Mouse (Mus musculus): ENCODE data around the gene Akr1b10.
"Not testable (repeated sequence)": the region's sequence is repeated elsewhere in the genome, so short reads cannot be mapped to it uniquely, and the experiment has no call there.

Gene Akr1b10

GRCm38 (mm10) chr6:34371700-34372351 is 12.2 kb upstream of the Akr1b10 start:
- DNase-seq (ENCODE audit: low read depth), result peak; percentile 91

DNA sequence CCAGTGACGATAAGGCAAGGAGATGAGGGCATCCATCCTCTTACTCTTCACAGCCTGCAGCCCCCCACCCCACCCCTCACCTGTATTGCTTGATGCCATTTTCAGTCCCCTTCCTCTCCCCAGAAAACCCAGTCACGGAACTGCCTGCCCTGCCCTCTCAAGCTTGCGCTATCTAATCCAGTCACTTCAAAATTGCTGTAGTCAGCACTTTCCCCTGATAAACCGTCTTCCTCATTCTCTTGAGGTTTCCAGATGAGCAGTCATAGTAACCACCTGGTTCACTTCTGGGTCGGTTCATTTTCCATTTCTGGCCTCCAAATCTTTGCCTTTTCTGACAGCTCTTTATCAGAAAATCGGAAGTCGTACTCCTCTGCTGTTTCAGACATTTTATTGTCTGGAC is 10.2 kb upstream of the Akr1b10 start:
- DNase-seq (ENCODE audit: low read depth), result peak; percentile 28

- DNase-seq (ENCODE audit: low read depth), result not testable (repeated sequence)
Measured at GRCm38 (mm10) chr6:34375888-34376287, 8.1 kb upstream of the Akr1b10 start.

GRCm38 (mm10) chr6:34383401-34383800 is 617 bp upstream of the Akr1b10 start:
- DNase-seq (ENCODE audit: low read depth), result no peak

GRCm38 (mm10) chr6:34384701-34385370 is 818 bp downstream of the Akr1b10 start:
- DNase-seq (ENCODE audit: low read depth), result peak; percentile 46

GRCm38 (mm10) chr6:34388420-34389156 is 4.6 kb downstream of the Akr1b10 start:
- no peak for DNase-seq (ENCODE audit: low read depth)

- DNase-seq (ENCODE audit: low read depth), result no peak
Measured at GRCm38 (mm10) chr6:34395897-34396296, 11.9 kb downstream of the Akr1b10 start.

- no peak for DNase-seq (ENCODE audit: low read depth)
Measured at GRCm38 (mm10) chr6:34398431-34398830, 14.4 kb downstream of the Akr1b10 start.

DNA sequence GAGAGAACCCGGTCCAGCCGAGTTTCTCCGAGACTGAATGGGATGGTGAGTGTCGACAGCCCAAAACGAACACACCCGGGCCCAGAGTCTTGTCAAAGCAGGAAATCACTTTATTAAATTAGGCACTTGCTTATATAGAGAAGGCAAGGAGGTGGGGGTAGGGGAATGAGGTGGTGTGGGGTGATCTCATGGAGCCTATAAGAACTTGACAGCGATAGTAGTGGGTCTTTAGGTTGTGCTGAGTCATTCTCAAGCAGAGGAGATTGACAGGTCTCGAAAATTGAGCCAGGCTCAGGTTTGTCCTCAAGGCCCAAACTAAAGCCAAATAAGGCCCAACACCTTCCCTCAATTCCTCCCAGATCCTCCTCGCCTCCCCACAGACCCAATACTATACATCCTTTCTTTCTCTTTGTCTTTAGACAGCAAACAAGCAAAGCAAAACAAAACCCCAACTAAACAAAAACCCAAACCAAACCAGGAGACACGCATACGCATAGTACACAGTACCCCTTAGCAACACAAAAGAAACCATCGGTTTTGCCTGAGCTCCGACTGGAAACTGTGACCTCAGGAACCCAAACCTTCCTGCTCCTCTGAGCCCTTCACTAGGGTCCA is 15.7 kb downstream of the Akr1b10 start:
- no peak for DNase-seq (ENCODE audit: low read depth)

- DNase-seq (ENCODE audit: low read depth), result no peak
Measured at GRCm38 (mm10) chr6:34400696-34401095, 16.7 kb downstream of the Akr1b10 start.

DNA sequence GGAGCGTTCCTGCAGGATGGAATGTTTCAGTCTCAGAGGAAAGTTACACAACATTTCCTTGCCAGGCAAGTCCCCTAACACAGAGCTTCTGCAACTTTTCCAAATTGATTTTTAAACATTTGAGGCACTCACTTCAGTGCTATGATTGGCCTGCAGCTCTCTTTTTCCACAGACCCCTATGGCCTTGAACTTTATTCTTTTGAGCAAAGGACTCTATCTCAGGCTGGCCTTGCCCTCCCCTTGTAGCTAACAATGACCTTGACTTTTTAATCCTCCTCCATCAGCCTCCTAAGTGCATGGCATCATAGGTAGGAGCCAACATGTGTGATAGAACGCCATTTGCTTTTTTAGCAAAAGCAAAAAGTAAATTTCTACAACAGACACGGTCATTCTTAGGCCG is 22.7 kb downstream of the Akr1b10 start:
- DNase-seq (ENCODE audit: low read depth), result no peak

- no peak for DNase-seq (ENCODE audit: low read depth)
Measured at GRCm38 (mm10) chr6:34407403-34407802, 23.4 kb downstream of the Akr1b10 start.

DNA sequence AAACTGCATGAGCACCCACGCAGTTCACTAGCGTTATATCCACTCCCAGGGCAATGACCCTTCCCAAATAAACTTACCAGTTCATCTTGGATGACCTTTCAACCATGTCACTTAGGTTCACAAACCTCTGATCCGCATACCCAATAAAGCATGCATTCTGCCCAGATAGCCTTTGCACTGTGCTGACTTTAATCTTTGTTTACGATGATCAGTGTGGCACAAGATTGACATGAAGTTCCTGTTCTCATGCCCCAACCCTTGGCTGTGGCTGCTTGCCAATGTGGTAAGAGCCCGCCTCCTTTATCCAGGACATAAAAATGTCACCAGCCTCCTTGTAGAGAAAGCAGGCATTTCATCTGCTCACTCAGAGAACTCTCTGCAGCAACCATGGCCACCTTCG is 28.0 kb downstream of the Akr1b10 start, which contains the start of gene Akr1b7:
Akr1b7 (plus strand) TSS at position 312 of the 400 bp plus-strand sequence.
- DNase-seq (ENCODE audit: low read depth), result no peak

- DNase-seq (ENCODE audit: low read depth), result no peak
Measured at GRCm38 (mm10) chr6:34412688-34413087, 28.7 kb downstream of the Akr1b10 start.

- not testable (repeated sequence) for DNase-seq (ENCODE audit: low read depth)
Measured at GRCm38 (mm10) chr6:34413386-34413785, 29.4 kb downstream of the Akr1b10 start.

- DNase-seq (ENCODE audit: low read depth), result no peak
Measured at GRCm38 (mm10) chr6:34416521-34416920, 32.5 kb downstream of the Akr1b10 start.

DNA sequence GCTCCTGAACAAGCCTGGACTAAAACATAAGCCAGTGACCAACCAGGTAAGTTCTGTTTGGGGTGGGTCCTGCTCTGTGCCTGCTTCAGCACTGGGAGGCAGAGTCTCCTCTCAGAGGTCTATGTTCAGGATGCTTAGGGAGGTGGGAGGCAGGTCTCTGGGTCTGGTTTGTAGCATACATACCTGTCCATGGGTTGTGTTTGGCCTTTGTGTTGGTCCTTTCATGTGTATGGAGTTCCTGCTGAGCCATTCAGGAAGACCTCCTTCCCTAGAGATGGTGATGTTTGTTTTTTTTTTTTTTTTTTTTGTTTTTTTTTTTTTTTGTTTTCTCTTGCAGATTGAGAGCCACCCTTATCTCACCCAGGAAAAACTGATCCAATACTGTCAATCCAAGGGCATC is 35.1 kb downstream of the Akr1b10 start:
- no peak for DNase-seq (ENCODE audit: low read depth)

DNA sequence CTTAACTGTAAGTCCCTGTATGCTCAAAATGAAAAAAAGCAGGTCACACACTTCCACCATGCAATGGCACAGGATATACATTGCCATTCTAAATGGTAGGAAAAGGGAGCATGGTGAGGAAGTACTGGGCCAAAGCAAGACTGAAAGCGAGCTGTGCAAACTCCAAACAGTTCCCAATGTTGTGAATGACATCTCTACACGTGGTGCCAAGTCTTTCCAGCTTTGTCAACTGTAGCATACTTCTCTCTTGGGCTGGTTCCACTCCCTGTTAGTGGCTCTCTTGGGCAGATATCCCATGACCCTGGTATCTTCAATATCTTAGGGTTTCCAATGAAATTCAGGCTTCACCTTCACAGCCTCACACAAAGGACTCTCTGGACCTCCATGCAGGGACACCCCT is 55.0 kb downstream of the Akr1b10 start:
- no peak for DNase-seq (ENCODE audit: low read depth)

GRCm38 (mm10) chr6:34441556-34442257 is 57.7 kb downstream of the Akr1b10 start:
- no peak for DNase-seq (ENCODE audit: low read depth)

DNA sequence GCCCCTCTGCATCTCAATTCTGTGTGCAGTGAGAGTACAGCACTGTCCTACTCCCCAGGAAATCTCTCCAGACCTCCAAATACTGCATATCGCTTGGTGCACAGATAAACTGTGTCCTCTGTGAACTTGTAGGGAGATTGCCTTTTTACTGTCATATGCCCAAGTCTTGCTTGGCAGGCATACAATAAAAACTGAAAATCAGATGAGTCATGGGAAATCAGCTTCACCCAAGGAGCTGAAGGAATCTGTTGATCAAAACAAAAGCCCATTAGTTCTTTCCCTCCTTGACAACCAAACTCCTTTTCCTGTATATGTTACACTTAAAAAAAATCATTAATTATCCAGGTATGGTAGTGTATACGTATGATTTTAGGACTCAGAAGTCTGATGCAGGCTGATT is 59.8 kb downstream of the Akr1b10 start:
- no peak for DNase-seq (ENCODE audit: low read depth)
